Mouse (Mus musculus) megakaryocyte progenitor cell, adult 5-6 weeks (primary cell): ENCODE measurements around the gene Secisbp2l. TPM values are rescaled to one million over a fixed set of nuclear protein-coding genes. Genes with fewer than 3 reads are reported as not detected.

ENCODE experiments used
- ATAC-seq: replicated peaks from 2 replicates; pipeline ENCODE4 v1.8.0; 2016; ENCODE audit warnings: mild to moderate bottlenecking, moderate TSS enrichment, inconsistent platforms; ENCODE audit not compliant: poor library complexity
- total RNA-seq, 2 experiments: library from RNA; stranded (forward) in 1 of 2; stranded (reverse) in 1 of 2; fragments of 157-497, 149-512 nt in 1 of 2; fragments of 200-1000 nt in 1 of 2; gene quantifications; 2 replicates each; pipeline versions ENCODE4 v1.2.3 to v1.2.4; 2015 to 2017

Gene Secisbp2l
- total RNA-seq, 2 experiments from 2014 or later: 12.4 to 12.7 TPM

GRCm38 (mm10) chr2:125784392-125784791, 1.7 kb upstream of the Secisbp2l start:
- ATAC-seq: no peak

DNA sequence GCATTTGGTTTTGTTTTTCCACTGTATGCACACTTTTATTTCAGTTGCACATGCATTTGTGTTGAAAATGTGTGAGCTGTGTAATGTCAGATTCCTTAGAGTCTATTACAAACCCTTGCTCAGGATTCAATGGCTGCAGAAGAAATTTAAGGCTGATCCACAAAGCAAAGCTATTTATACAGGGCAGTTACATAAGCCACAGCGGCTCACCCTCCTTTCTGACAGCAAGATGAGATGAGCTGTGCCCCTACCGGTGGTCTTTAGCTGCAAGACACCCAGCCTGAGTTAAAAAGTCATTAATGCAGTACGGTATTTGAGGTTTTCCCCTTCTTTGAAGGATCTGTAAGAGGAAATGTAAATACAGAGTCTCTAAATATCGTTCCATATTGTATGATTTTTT, 1.2 kb upstream of the Secisbp2l start:
- no peak for ATAC-seq

- ATAC-seq: no peak
Measured at GRCm38 (mm10) chr2:125781978-125782718, 522 bp downstream of the Secisbp2l start.

DNA sequence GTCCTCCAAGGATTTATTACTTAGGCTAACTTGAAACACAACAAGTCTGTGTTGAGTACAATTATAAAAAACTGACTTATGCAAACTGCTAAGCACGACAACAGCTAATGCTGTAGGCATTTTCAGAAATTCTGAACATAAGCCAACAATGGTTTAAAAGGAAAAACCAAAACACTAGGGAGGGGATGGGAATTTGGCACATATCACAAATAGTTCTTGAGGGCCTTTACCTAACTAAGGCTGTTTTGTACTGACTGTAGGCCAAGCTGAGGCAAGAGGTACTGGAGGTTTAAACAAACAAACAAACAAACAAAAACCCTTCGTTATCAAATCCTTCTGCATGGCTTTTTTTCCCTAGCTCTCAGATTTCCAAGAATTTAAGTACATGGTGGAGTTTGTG, 1.7 kb downstream of the Secisbp2l start:
- ATAC-seq: no peak

DNA sequence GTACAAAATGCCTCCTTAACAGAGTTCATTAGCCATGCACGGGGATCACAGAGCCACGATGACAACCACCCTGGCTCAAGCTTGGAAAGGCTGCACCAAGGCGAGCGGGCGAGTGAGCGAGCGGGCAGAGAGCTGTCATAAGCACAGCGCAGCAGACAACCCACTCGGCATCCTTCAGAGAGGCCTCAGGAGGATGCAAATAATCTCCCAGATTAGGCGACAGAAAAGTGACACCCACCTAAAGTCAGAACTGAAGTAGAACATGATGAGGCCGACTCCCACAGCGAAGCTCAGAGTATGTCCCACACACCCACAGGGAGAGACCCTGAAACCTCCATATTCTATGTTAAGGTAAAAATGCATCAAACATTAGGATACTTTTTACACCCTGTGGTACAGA, 4.3 kb downstream of the Secisbp2l start:
- ATAC-seq: no peak

DNA sequence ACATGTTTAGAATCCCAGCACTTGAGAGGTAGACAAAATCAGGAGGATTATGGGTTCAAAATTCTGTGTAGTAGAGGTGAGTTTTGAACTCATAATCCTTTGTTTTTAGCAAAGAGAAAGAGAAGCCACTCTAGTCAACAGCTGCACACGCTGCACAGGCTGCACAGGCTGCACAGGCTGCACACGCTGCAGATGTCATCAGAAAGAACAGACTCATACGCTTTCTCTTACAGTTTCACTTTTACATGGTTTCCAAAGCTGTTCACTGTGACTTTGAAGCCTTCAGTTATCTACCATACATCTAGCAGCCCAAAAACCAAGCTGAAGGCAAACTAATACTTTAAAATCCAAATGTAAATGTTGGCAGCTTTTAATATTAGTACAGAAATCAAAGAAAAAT, 5.7 kb downstream of the Secisbp2l start:
- no peak for ATAC-seq

DNA sequence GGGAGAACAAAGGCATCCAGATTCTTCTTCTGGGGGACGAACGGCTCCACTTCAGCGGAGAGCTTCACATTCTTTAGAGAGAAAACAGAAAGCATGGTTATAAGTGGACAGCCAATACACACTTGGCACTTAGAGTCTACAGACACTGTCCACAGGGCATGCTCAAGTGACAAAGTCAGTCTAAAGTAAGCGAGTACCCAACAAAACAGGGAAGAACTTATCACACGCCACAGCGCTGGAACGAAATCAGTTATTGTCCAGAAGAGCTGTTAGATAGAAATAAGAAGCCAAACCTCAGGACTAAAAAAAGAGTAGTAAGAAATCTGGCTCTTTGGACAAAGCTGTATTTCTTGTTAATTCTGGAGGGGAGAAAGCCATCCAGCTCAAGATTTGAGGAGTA, 7.0 kb downstream of the Secisbp2l start:
- peak; percentile 50; the same call in 1 of the 2 replicates for ATAC-seq

DNA sequence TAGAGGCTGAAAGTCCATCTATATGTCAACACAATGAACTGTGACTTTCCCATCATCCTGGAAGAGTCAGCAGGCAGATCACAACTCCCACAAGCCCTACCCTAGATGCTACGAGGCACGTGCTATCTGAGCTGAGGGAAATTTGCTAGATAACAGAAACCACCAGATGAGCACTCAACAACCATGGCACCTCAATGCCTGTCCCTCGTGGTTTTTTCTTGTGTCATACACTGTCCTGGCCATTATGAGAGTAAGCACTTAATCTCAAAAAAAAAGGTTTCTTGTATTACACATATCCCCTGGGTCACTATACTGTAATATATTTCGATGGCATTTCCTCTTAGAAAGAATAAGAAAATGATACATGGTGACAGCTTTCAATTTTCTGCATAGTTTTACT, 7.8 kb downstream of the Secisbp2l start:
- peak; percentile 50; the same call in 1 of the 2 replicates for ATAC-seq

GRCm38 (mm10) chr2:125765029-125765428, 17.6 kb downstream of the Secisbp2l start:
- ATAC-seq: peak; percentile 72; the same call in 1 of the 2 replicates

GRCm38 (mm10) chr2:125764531-125764930, 18.1 kb downstream of the Secisbp2l start:
- ATAC-seq: no peak

DNA sequence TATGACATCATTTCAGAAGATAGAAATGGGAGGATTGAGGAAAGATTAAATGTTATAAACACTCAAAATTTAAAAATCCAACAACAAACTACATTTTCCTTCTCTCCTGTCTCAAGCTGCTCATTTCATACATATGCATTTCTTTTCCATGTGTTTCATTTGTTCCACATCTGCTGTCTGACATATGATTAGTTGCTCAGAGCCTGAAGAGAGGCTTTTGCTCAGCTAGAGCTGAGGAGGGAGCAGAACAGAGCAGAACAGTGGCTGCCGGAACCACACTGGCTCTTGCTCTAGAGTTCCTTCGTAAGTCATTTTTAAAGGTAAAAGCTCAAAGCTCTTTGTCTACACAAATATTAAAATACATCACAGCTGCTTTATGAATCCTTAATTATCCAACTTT, 33.3 kb downstream of the Secisbp2l start:
- no peak for ATAC-seq

GRCm38 (mm10) chr2:125739338-125739737, 43.3 kb downstream of the Secisbp2l start:
- no peak for ATAC-seq

DNA sequence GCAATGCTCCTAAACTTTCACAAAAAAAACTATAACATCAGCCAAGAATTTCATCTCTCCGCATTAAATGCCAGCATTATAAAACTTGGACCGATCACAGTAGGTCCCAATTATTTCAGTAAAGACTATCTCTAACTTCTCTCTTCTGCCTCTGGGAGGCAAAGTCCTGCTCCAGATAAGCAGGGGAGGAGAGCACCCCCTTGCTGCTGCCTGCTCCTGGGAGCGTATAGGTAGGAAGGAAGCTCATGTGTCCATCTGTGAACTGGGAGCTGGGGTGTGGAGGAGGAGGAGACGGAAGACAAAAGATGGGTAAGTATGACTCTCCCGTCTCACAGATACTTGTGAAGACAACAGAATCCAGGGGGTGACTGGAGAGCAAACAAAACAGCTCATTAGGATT, 44.0 kb downstream of the Secisbp2l start:
- no peak for ATAC-seq

DNA sequence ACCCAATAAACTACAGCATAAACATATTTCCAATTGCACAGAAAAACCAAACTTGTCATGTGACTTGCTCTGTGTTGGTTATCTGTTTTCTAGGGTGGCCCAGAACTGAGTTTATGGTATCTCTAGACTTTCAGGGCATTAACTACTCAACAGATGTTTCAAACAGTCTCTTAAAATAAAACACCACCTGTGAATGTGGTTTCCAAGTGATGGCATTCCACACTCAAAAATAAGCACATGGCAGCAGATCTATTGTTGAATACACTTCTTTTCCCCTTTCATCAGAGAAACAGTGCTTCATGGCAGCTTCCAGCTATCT, 46.7 kb downstream of the Secisbp2l start:
- peak; percentile 63 for ATAC-seq

- no peak for ATAC-seq
Measured at GRCm38 (mm10) chr2:125735333-125736024, 47.2 kb downstream of the Secisbp2l start.

DNA sequence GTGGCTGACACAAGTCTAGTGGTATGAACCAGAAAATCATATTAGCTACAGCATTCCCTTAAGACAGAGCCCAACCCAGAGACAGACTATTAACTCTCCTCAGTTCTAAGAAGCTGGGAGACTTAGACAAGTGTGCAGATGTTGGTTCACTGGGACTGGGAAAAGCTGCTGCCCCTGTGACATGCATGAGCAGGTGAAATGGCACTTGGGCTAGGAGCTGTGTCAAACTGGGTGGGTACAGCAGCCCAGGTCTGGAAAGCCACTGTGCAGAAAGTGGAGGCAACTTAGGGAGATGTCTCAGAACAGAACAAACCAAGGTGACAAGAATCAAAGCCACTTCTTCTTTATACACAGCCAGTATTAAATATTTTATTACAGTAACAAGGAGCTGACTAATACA, 47.9 kb downstream of the Secisbp2l start:
- ATAC-seq: no peak

DNA sequence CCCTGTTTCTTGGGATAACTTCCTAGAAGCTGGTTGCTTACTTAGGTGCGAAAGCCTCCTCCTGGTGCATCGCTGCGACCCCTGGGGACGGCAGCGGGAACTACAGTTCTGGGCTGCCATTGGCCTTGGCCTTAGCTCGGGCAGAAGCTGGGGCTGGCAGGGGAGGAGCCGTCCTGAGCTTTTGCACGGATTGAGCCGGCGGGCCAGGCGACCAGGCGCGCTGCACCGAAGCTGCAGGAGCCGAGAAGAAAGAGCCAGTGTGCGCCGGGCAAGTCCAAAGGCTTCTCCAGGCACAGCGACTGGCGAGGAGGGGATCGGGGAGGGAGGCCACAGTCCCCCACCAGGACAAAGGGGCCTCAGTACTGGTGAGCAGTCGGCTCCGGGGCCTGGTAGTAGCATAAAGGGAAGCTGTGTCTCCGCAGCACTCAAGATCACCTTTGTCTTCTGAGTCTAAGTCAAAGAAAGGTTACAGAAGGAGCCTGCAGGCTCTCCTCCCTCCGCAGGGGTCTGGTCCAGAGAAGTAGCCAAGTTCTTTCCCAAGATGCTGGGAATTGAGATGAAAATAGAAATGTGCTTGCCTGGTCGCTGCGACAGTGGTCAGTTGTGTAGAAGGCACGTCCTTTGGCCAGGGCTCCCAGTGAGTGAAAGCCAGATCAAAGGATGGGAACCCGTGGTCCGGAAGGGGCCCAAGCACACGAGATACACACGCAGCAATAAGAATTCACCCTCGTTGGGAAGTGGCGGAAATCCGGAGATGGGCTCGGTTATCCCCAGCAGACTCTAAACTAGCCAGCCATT, 50.7 kb downstream of the Secisbp2l start:
- ATAC-seq: peak; percentile 94

DNA sequence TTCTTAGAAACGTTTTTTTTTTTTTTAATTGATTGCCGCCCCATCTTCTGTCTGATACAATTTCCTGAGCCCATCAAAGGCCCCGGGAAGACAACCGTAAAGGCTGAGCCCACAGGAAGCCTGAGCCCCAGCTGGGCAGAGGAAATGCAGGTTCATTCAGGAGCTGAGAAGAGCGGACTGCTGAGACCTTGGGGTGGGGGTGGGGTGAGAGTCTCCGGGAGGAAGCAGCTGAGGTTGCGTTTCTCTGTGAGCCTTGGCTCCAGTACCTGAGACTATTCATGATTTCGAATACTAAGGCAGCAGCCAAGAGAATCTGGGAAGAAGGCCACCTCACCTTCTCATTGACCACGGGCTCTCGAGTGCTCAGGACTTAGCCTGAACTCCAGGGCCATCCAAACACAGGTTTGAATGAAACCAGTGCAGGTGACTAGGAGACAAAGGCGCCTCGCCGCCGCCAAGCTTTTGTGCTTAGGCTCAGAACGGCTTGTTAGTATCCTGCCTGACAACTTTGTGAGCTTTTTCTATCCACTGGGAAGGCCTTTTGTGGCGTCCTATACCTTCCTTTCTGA, 58.0 kb downstream of the Secisbp2l start:
- 0 out of 2 replicates have a peak, but pooled peaks have one; percentile 15 for ATAC-seq

DNA sequence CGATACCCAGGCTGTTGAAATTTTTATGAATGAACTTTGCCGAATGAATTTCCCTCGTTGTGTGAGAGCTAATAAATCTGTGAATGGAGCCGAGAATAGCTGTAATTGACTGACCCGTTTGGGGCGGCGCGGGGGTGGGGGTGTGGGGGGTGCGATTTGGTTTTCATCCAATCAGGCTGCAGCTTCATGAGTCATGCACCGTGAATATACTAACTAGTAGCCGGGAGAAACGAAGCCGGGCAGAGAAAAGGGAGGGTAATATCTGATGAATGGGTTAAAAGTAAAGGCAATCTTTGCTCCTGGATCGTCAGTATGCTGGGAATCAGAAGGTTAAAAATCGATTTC, 58.6 kb downstream of the Secisbp2l start, which contains the start of gene Shc4:
TSS of gene Shc4 (minus strand) at position 63 of the 345 bp plus-strand sequence.
- ATAC-seq: no peak

DNA sequence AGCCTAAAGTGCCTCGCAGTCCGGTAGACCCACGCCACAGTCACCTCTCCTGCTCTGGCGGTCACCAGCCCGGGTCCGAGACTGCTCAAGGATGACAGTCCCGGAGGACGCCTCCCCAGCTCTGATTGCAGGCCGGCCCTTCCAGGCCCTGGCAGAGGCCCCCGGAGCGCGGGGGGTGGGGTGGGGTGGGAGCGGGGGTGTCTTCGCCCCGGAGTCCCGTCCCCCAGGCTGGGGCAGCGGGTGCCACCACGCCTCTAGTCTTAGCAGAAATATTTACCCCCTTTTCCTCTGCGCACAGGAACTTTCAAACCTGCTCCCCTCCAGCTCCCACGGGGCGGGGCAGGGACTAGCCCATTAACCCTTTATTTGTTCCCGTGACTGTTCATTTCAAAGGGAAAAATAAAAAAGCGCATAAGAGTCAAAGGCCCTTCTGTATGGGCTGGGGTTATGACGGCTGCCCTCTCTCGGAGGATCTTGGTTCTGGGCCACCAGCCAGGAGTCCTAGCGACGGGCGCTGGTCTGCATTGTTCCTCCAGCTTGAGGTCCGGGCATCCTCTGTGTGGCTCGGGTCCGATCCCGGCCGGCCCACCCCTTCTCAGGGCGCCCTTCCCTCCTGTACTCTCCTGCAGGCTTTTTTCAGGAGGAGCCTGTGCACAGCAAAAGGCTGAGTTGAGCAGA, 59.1 kb downstream of the Secisbp2l start:
- ATAC-seq: peak; percentile 63

DNA sequence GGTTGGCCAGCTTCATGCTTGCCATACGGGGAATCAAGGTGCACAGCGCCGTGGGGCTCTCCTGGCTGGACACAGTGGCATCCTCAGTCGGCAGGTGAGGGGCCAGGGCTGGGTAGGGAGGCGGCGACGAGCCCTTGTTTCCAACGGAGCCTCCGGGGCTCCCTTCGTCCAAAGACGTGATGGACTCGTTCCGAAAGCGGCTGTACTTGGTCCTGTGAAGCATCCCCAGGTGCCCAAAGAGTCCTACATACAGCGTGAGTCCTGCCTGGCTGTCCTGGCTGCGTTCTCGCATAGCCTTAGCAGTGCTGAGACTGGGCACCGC, 59.6 kb downstream of the Secisbp2l start:
- ATAC-seq: peak; percentile 18; the same call in 1 of the 2 replicates
